Mouse (Mus musculus) small intestine, adult 10 weeks (tissue): ENCODE data around the gene Triobp. TPM values are rescaled to one million over a fixed set of nuclear protein-coding genes. Genes with fewer than 3 reads are reported as not detected.

ENCODE experiments used
- polyA plus RNA-seq: library from polyadenylated mRNA; stranded (reverse); fragments of 350-450 nt; fragmentation: Illumina TruSeq; extraction: RNeasy Lipid Tissue Mini Kit (QIAGEN cat#74804); gene quantifications from one replicate; pipeline ENCODE4 v1.2.3, GENCODE M21; 2014; ENCODE audit warnings: low replicate concordance

Triobp gene
- polyA plus RNA-seq = 1.0 TPM

GRCm38 (mm10) chr15:78947657-78948056, at the start of gene Triobp:
Gene Triobp (plus strand): TSS chr15:78947724.

GRCm38 (mm10) chr15:78899409-78899739, 48.1 kb upstream of the Triobp start, which contains the start of gene Gm49510:
Gene Gm49510 (plus strand): TSS chr15:78899667.

DNA sequence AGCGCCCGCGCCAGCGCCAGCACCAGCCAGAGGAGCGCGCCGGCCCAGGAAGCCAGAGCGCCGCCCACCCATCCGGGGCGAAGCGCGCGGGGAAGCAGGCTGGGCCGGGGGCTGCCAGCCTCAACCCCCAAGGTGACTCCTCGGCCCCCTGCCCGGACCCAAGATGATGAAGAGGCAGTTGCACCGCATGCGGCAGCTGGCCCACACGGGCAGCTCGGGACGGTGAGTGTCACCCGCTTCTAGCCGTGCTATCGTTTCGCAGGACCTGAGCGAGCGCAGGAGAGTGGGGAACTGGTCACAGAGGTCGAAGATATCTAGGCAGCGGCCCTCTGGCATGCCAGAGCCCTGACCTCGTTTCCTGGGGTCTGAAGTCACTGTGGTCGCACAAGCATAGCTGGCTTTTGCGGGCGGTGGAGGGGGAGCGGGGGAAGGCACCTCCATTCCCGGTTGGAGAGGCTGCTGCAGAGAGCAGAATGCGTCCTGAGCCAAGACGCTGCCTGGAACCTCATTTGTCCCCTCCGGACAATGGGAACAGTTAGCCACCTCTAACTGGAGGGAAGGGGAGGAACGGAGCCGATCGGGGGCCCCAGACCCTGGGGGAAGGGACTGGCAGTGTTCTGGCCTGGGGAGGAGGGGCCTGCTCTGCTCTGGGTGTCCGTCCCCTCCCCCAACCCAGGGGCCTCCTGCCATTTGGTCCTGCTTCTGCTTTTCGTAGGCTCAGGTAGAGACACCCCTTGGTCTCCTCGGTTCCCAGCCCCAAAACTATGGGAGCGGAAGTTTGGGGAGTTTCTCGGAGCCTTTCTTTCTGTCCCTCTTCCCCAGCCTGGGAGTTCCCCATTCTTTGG, 47.6 kb upstream of the Triobp start, which contains the start of gene Sh3bp1:
Gene Sh3bp1, plus strand, starts transcription at position 29 of the 845 bp plus-strand sequence.

DNA sequence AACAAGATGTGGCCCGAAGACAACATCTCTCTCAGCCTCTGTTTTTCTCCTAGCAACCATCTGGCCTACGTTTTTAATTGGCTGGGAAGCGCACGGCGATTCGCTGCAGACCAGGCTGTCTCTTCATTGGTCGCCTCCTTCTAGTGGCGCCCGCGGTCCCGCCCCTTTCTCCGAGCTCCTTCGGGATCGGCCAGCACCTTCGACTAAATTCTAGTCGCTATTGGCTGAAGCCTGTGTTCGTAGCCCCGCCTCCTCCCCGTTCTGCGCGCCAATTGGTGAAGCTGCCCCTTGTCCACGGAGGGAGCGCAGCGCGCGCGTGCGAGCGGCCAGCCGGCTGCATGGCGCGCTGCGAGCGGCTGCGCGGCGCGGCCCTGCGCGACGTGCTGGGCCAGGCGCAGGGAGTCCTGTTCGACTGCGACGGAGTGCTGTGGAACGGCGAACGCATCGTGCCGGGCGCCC, 33.9 kb upstream of the Triobp start, which contains the start of gene Pdxp:
Gene Pdxp, plus strand, starts transcription at position 288 of the 459 bp plus-strand sequence.

GRCm38 (mm10) chr15:78926021-78926919, 21.3 kb upstream of the Triobp start, which contains the start of gene Lgals1:
Gene Lgals1 (plus strand): TSS chr15:78926725.

GRCm38 (mm10) chr15:78934784-78935320, 12.7 kb upstream of the Triobp start, which contains the start of gene Nol12:
Gene Nol12 (plus strand): TSS chr15:78934933.

GRCm38 (mm10) chr15:79028237-79028738, 80.8 kb downstream of the Triobp start, which contains the start of gene H1f0:
Gene H1f0 (plus strand): TSS chr15:79028450.

DNA sequence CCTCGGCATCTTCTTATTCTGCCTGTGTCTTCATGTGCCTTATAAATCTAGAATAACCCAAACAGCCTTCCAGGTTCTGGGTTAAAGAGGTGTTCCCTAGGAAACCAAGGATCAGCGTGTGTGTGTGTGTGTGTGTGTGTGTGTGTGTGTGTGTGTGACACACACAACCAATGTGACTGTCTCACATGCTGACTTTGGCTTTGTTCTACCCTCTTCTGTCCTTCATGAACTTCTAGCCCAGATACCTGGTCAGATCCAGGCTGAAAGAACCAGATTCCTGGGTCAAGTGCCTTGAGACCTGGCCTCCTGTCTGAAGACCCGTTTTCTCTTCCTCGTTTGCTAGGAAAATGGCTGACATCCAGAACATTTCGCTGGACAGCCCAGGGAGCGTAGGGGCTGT, 94.1 kb downstream of the Triobp start, which contains the start of gene Galr3:
Gene Galr3, plus strand, starts transcription at position 301 of the 400 bp plus-strand sequence.

Other genes starting within 250 kb of the Triobp start
- not detected for gene Elfn2, start 229.0 kb upstream of the Triobp start, polyA plus RNA-seq
- gene Mfng, start 174.2 kb upstream of the Triobp start, polyA plus RNA-seq = 0.63 TPM
- gene Card10, start 144.7 kb upstream of the Triobp start, polyA plus RNA-seq = 0.37 TPM
- gene Cdc42ep1, start 105.1 kb upstream of the Triobp start, polyA plus RNA-seq = not detected
- gene Lgals2, start 92.2 kb upstream of the Triobp start, polyA plus RNA-seq = 283 TPM
- gene Gga1, start 70.5 kb upstream of the Triobp start, polyA plus RNA-seq = not detected
- gene Gm49510, start 48.1 kb upstream of the Triobp start, polyA plus RNA-seq = not detected
- gene Sh3bp1, start 48.0 kb upstream of the Triobp start, polyA plus RNA-seq = 1.9 TPM
- 0.22 TPM for gene Pdxp, start 33.8 kb upstream of the Triobp start, polyA plus RNA-seq
- gene Lgals1, start 21.0 kb upstream of the Triobp start, polyA plus RNA-seq = not detected
- 1.3 TPM for gene Nol12, start 12.8 kb upstream of the Triobp start, polyA plus RNA-seq
- 171 TPM for gene H1f0, start 80.7 kb downstream of the Triobp start, polyA plus RNA-seq
- gene Galr3, start 94.2 kb downstream of the Triobp start, polyA plus RNA-seq = not detected
- gene Ankrd54, start 115.2 kb downstream of the Triobp start, polyA plus RNA-seq = 1.9 TPM
- 47.0 TPM for gene Eif3l, start 127.5 kb downstream of the Triobp start, polyA plus RNA-seq
- 7.6 TPM for gene Micall1, start 161.2 kb downstream of the Triobp start, polyA plus RNA-seq
- gene Polr2f, start 193.3 kb downstream of the Triobp start, polyA plus RNA-seq = not detected
- gene 1700088E04Rik, start 193.5 kb downstream of the Triobp start, polyA plus RNA-seq = not detected
- not detected for gene Sox10, start 217.5 kb downstream of the Triobp start, polyA plus RNA-seq